Mouse (Mus musculus) large intestine, adult 2 months (tissue): ENCODE measurements around the gene Cd300lg. TPM values are rescaled to one million over a fixed set of nuclear protein-coding genes. Genes with fewer than 3 reads are reported as not detected.

Source experiments
- DNase-seq: peaks from one replicate; pipeline ENCODE4 v3.0.0-alpha.2; 2012; ENCODE audit warnings: low read depth, low spot score
- WGBS: fragments of 180-500 bp; shearing (Covaris S2); methylation state at CpG from one replicate; pipeline ENCODE4 v1.1.7; 2018; 5-methylcytosine and 5-hydroxymethylcytosine counted together
- polyA plus RNA-seq: library from polyadenylated mRNA; depleted of rRNA; stranded (reverse); fragments of >200 nt; gene quantifications from 2 replicates; pipeline ENCODE4 v1.2.3, GENCODE M21; 2012; rRNA removed

The Cd300lg gene
- polyA plus RNA-seq, result 4.0 and 6.0 TPM in 2 replicates

DNA sequence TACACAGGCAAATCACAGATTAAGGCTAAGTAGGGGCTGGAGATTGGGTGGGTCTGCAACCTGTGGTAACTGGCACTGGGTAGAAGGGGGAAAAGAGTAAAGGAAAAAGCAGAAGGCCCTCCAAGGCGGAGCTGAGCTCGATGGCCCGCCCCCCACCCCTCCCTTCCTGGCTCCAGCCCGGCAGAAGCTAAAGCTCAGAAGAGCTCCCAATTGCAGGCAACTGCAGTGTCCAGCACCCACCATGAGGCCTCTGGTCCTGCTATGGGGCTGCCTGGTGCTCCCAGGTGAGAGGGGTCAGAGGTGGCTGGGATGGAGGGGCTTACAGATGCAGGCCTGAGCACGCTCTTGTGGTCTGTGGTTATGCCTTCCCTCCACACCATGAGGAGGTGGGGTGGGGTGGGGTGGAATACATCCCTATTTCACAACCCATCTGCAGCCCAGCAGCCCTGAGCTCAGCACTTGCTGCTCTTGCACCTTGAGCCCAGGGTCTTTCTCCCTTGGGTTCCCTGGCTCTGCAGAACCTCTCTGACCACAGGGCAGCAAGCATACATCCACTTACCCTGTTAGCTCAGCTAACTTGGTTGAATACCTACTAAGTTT is at the start of gene Cd300lg:
TSS of gene Cd300lg (plus strand) at position 160 of the 600 bp plus-strand sequence.
- no peak for DNase-seq
- WGBS, result 51% methylated on average over 5 of the region's 5 CpGs

DNA sequence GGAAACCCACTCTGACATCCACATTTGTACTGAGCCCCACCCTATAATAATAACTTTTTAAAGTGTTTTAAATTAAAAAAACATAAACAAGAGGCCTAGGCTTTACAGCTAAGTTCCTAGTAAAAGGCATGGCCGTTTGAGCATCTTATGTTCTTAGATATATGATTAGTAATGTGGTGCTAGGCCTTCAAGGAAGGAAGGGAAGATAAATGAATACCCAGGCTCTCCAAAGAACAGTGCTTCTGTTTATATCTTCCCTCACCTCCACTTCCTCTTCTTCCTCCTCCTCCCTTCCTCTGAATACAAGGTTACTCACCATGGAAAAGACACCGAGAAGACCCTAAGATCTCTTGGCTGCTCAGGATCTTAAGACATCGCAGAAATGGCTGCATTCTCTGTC is 49.5 kb upstream of the Cd300lg start:
- DNase-seq, result no peak
- WGBS, result 61% methylated on average over 3 of the region's 3 CpGs

DNA sequence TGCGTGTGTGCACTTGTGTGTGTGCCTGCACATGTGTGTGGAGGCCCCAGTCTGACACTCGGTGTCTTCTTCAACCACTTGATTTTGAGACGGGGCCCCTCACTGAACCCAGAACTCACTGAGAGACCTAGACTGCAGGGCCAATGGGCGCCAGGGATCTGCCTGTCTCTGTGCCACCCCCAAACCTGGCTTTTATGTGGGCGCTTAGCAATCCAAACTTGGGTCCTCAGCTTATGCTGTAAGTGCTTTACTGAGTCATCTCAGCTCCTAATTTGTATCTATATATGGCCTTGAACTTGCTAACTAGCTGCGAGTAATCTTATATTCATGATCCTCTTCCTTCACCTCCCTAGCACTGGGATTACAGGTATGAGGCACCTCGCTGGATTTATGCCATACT is 48.9 kb upstream of the Cd300lg start:
- WGBS, result 86% methylated on average over 7 of the region's 7 CpGs
- DNase-seq, result no peak

DNA sequence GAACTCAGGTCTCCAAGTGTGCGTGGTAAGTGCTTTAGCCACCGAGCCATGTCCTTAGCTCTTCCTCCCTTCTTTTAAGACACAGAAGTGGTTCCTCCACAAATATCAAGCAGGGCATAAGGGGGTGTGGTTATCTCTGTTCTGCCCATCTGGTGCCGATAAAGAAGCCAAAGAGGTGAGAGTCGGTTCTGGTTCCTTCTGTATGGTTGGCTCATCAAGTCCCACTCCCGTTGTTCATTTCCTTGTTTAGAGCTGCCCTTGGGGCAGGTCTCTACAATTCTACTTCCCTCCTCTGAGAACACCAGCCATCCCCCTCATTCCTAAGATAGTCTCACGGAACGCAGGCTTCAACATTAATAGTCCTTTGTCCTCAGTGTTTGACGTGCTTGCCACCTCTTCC is 47.2 kb upstream of the Cd300lg start:
- WGBS, result 66% methylated on average over 8 of the region's 8 CpGs
- DNase-seq, result no peak

DNA sequence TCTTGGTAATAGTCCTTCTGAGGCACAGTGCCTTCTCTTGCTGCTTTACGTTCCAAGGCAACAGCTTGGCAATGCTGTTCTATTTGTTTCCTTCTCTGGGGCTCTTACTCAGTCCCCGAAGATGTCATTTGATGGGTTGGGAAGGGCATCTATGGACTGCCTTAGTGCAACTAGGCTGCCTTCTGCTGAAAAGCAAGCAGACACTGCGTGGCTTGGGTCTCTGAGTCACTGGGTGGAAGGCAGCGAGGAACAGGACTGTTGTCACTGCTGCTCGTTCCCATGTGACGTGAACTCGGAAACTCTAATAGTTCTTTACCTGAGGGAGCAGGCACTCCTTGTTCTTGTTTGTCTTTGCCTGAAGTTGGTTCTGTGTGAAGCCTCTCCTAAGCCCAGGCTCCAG is 45.4 kb upstream of the Cd300lg start:
- no peak for DNase-seq
- 87% methylated on average over 7 of the region's 7 CpGs for WGBS

DNA sequence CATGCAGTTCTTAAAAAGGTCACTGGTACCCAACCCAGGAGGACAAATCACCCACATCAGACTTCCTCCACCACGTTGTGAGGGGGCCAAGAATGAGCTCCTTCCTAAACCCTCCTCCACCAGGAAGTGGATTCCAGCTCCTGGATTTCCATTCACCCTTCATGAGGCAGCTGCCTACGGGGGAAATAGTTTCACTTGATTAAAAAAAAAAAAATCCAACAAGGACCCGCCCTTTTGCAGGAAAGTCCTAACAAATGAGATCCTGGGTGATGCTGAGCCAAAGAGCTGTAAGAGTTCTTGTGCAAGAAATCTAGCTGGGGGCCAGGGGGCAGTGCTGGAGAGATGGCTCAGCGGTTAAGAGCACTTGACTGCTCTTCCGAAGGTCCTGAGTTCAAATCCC is 43.1 kb upstream of the Cd300lg start:
- no peak for DNase-seq
- 31% methylated on average over 5 of the region's 5 CpGs for WGBS

DNA sequence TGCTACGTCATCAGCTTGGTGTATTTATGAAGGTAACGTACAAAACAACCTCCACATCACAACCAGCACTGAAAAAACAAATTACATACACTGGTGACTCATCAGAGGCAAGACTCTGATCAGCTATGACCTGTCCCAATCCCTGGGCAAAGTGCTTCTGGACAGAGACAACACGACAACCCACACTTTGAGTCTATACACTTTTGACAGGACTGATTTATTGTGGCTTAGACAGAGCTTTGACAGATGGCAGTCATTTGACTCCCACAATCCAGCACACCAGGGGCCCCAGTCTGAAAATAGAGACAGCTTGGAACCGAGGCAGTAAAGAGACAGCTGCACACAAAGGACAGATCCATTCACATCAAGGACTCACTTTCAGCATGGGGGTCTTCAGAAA is 41.8 kb upstream of the Cd300lg start:
- WGBS, result 53% methylated on average over 4 of the region's 4 CpGs
- DNase-seq, result no peak

DNA sequence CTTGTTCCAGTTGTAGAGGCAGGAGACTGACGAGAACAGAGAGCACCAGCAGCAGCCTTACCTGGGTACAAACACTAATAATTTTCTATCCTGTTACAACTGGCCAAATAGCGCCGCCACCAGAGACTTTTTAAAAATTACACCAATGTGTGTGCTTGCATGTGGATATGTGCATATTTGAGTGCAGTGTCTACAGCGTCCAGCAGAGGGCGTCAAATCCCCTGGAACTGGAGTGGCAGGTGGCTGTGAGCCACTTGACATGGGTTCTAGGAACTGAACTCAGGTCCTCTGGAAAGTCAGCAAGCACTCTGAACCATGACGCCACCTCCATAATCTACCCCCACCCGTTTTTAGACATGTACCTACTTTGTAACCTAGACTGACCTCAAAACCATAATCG is 37.1 kb upstream of the Cd300lg start:
- WGBS, result 94% methylated on average over 8 of the region's 8 CpGs
- no peak for DNase-seq

DNA sequence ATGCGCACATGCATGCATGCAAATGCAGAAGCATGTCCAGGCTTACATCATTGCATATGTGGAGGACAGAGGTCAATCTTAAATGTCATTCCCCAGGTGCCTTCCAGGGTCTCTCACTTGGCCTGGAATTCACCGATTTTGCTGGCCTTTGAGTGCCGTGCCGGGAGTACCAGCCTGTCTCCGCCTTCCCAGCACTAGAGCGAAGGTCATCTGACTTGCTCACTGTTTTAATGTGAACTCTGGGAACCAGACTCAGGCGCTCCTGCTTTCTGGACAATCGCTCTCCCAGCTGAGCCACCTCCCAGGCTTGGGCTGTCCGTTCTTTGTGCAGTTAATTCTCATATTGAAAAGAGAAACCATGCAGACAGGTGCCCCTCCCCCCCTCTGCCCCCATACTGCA is 35.0 kb upstream of the Cd300lg start:
- WGBS, result 52% methylated on average over 9 of the region's 9 CpGs
- DNase-seq, result no peak

DNA sequence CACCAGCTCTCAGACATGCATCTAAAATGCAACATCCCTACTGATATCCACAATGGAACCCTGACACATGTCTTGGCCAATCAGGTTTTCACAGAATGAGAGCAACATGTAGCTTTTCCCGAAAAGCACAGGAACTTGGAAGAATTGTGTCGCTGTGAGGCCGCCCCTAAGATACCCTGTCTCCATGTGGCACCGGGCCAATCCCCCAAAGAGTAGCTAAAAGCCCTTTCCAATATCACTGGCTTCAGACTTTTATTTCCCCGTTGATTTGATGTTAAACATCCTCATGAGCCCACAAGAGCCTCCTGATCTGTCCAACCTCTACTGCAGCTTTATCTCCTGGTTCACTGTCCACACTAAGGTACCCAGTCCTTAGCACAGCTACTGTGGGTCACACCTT is 34.6 kb upstream of the Cd300lg start:
- WGBS, result 89% methylated on average over 5 of the region's 5 CpGs
- no peak for DNase-seq

DNA sequence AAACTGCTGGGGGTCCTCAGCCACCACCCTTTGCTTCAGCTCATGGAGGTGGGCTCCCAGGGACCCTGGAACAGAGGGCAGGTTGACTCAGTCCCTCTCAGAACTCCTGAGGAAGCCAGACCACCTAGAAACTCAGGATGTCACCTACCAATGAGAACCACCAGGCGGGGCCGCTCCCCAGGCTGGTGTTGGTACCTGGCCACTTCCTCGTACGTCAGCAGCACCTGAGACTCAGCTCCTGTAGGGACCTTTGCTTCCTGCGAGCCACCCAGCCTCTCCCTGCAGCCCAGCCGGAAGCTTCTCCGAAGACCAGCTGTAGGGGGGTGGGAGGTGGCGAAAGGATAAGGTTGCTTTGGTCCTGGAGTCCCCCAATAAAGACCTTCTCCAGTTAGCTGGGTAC is 32.9 kb upstream of the Cd300lg start:
- WGBS, result 52% methylated on average over 8 of the region's 8 CpGs
- DNase-seq, result no peak

DNA sequence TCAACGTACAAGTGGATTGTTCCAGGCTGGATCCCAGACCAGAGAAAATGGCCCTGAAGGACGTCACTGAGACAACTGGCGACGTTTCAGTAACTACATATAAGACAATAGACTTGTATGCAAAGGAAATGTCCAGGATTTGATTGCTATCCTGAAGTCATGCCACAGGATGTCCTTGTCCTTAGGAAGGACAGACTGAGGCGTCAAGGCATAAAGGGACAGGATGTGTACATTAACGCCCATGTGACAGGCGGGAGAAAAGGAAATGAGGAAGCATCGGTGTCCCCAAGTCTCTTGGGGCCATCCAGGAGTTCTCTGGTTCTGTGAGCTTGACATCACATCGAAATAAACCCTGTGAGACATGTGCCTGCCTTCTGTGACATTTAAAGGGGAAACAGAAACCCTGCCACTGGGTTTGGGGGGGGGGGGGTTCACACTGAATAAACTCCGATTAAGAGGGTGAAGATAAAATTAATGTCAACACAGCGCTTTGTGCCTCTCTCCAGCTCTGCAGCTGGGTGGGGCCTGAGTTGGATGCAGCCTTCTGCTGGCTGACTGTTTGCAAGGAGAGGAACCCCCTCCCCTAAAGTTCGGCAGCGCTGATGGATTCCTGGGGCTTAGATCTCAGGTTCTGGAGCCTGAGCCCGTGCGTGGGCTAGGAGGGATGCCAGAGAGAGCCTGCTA is 32.2 kb upstream of the Cd300lg start:
- 79% methylated on average over 15 of the region's 15 CpGs for WGBS
- DNase-seq, result no peak

DNA sequence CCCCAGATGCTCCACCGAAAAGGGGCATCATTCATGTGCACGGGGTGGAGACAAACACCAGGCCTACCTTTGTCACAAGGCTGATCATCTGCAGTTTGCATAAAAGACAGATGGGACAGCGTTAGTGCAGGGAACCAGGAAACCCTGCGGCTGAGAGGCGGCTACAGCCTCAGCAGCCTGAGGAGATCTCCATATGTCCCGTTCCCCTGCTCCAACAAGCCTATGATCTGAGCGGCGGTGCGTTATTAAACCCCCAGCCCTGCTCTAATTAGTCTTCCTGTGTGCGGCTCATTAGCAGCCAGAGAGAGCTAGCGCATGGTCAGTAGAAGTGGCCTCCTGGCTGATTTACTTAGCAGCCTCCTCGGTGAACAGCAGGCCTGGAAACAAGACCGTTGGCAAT is 31.2 kb upstream of the Cd300lg start:
- no peak for DNase-seq
- WGBS, result 82% methylated on average over 13 of the region's 13 CpGs

DNA sequence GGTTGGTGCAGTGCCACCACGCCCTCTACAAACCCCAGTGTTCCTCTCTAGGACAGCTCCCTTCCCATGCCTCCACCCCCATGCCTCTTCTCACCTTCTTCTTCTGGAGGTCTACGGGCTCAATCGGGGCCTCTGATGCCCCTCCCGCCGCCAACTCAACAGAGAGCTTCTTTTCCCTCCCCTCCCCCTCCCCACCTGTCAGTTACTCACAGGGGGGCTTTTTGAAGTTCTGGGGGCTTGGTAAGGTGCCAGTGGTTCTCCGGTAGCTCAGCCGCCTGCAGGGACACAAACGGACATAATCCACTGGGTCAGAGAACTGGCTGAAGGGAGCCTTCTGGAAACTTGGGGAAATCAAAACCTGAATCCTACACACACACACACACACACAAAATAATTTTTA is 29.8 kb upstream of the Cd300lg start:
- DNase-seq, result no peak

DNA sequence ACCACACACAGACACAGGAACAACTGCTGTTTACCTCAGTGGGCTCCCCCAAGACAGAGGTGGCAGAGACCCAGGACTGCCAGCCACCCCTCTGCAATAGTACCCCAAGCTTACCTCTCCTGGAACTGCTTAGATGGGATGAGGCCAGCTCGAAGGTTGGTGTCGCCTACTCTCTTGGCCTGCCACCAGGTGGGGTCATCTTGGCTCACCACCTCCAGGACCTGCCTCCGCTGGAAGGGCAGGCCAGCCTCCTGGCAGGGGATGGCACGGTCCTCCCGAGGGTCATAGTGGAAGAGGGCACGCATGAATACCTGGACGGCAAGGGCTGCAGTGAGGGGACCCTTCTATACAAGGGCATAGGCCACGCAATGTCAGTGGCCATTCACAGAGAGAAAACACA is 28.1 kb upstream of the Cd300lg start:
- WGBS, result 86% methylated on average over 8 of the region's 8 CpGs
- no peak for DNase-seq

More for the DNA sequence above, 29.8 kb upstream of the Cd300lg start:
- 86% methylated on average over 8 of the region's 8 CpGs for WGBS

DNA sequence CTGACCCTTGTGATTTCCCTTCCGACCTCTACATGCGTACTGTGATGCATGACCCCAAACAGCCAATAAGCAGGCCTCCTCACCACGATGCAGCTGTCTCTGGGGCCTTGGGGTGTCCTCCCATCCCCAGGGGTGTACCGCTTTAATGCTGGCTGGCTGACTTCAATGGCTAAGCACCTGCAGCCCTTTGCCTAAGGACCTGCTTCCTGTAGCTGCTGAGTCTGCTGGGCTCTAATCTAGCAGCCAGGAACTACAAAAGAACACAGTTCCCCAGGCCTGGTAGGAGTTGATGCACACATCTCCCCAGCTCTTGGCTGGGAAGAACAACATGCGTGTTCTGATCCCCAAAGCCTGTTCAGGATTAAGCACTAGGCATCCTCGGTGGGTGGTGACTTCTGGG is 25.8 kb upstream of the Cd300lg start:
- WGBS, result 73% methylated on average over 6 of the region's 6 CpGs
- no peak for DNase-seq

DNA sequence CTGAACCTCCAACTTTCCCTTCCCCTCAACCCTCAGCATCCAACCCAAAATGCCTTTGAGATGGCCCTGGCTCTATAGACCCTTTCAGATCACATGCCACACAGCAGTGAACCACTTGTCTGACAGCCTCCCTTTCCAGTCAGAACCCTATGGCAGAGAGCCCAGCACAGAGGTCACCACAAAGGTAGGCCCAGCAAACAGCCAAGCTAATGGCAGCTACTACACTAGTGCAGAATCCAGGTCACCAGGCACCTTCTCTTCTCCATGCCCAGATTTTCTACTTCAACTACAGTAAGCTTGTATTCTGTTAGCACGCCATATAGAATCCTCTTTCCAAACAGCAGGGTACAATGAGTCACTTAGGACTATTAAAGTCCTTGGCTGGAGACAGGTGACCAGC is 25.2 kb upstream of the Cd300lg start:
- WGBS, result 97% methylated on average over 1 of the region's 1 CpGs
- no peak for DNase-seq

DNA sequence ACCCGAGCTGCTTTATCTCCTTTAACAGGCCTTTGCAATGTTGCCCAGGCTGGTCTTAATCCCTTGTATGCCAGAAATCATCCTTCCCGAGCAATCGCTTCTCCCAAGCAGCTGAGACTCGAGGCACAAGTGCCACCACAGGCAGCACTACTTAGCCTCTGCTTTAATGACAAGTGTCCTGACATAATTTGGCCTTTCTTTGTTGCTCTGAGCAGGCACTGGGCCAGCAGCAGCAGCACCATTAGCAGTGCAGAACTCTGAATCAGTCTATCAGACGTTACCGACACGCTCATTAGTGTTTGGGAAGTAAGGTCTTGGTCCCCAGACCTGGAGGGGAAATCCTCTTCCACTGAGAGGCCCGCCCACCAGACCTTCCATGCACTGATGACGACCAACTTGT is 21.6 kb upstream of the Cd300lg start:
- no peak for DNase-seq
- WGBS, result 87% methylated on average over 9 of the region's 9 CpGs

DNA sequence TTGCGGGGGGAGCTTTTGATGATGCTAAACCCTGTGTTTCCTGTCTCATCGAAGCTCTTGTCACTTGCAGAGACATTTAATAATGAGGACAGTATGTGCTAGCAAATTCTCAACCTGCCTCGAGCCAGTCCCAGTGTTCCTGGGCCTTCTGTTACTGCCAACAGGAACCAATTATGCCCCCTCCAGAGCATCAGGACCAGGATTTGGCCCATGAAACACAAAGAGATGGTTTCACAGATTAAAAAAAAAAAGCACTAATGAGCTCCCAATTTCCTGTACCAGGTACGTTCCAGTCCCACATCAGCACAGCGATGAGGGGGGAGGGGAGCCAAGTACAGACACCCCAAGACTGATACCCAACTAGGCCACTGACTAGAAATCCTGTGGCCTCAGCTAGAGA is 20.1 kb upstream of the Cd300lg start:
- DNase-seq, result no peak
- 88% methylated on average over 5 of the region's 5 CpGs for WGBS

DNA sequence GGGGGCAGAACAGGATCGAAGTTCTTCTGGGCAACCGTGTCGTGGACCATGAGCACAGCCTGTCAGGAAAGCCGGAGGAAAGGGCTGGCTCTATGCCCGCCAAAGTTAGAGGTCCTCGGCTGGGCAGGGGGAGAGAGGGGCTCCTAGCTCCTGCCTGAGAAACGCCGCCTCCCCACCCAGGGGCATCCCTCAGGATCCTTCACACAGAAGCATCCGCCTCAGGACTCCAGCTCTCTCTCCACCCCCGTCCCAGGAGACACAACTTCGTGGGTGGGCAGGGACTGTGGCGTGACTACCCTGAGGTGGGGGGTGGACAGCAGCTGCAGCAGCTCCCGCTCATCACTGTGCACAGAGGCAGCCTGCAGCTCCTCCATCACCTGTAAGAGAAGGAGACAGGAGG is 17.9 kb upstream of the Cd300lg start:
- DNase-seq, result no peak
- WGBS, result 84% methylated on average over 13 of the region's 13 CpGs

DNA sequence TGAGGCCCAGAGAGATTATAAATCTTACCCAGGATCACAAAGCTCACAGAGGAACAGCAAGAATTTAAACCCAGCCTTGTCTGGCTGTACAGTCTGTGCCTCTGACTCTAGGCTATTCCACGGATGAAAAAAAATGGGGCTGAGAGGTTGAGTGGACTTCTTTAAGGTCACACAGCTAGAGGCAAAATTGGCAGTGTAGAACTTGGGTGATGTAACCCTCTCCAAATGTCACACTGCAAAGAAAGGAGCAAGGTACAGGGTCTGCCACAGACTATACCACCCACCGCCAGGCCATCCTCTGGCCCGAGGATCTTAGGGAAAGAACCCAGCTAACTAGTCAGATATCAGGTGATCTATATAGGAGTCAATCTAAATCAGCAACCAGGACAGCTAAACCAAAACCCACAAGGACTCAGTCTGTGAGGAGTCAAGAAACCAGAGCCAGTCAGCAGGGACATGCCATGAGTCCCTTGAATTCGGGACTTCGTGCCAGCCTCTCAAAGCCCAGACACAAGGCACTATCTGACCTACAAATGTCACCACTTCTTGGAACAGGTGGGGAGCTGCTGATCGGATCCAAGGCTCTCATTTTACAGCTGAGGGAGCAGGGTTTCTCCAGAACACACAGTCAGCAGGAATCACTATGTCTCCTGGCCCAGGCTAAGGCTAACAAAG is 17.1 kb upstream of the Cd300lg start:
- DNase-seq, result no peak
- WGBS, result 82% methylated on average over 6 of the region's 6 CpGs
